Mouse (Mus musculus) adrenal gland, postnatal 10 days (tissue): ENCODE measurements around the gene Cap2. TPM values are rescaled to one million over a fixed set of nuclear protein-coding genes. Genes with fewer than 3 reads are reported as not detected.

ENCODE experiments used
- DNase-seq: peaks from one replicate; pipeline ENCODE4 v3.0.0; 2021; ENCODE audit warnings: mixed read lengths
- total RNA-seq, 2 experiments: library from RNA; stranded (reverse); gene quantifications; 2 replicates each; pipeline ENCODE4 v1.2.3; 2021

Cap2 gene
- total RNA-seq, 2 experiments from 2014 or later, result 5.5 to 16.8 TPM

DNA sequence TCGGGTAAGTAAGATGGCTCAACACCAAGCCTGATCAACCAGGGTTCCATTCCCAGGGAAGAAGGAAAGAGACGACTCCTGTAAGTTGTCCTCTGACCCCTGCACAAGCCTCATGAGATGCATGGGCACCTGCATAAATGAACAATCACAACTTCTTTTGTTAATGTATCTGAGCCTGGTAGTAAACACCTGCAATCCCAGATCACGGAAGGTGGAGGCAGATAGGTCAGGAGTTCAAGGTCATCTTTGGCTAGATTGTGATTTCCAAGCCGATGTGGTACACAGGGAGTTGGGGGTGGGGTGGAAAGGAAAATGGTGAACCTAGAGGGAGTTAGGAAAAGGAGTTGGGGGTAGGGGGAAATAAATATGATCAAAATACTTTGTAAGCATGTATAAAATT is 131.1 kb downstream of the Cap2 start:
- DNase-seq, result no peak

GRCm38 (mm10) chr13:46633320-46634132 is 131.9 kb downstream of the Cap2 start:
- no peak for DNase-seq

DNA sequence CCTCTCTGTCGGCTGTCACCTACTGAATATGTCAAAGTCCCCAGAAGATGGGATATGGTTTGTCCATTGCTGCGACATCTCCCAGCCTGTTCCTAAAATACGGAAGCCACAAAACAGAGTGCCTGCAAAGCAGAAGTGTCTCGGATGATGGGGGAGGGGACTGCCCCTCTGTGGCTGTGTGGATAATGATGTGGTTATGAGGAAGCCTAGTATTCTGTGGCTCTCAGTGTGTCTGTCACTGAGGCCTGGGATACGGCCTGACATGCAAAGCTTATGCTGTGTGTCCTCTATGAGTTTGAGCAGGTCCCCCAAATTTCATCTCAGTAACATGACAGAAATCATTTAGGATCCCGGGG is 132.5 kb downstream of the Cap2 start:
- no peak for DNase-seq

DNA sequence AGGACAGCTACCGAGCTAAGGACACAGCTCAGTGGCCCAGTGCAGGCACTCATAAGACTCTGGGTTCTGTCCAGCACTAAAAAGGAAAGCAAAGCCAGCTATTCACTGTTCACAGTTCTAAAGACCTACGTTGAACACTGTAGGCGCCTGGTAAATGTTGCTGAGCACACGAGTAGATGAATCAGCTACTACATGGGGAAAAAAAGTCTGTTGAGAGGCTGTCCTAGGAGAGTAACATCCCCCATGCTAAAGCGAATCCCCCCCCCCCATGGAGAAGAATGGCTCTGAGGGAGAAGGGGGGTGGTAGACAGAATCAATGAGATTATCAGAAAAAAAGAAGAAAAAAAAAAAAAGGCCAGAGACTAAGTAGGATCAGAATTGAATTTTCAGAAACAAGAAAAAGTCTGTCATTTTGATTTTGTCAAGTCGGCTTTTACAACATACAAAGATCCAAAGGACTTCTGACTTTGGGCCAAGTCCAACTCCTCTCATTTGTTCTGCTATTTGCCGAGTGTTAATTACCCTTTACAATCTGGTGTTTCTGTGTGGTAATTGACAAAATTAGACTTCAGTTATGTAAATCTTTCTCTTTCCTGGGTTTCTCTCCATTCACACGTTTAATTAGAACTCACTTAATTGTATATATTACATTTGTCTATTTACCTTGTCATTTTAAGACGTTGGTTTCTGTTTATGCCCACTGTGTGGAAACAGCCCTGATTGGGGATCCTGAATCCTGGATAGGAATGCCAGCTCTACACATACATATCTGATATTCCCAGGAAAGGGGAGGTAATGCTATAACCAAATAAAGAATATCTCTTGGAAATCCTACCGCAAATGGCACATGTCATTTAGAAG is 139.2 kb downstream of the Cap2 start:
- no peak for DNase-seq

GRCm38 (mm10) chr13:46642318-46642717 is 140.7 kb downstream of the Cap2 start:
- no peak for DNase-seq

DNA sequence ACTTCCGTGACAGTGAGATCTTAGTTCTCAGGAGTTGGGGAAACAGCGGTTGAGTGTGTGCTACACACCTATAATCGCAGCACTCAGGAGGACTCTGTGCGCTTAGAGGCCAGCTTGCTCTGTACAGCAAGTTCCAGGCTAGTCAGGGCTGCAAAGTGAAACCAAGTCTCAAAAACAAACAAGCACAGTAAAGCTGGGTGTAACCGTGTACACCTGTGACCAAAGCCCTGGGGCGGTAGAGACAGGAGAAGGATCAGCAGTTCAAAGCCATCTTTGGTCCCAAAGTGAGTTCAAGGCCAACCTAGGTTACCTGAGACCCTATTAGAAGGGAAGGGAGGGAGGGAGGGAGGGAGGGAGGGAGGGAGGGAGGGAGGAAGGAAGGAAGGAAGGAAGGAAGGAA is 142.5 kb downstream of the Cap2 start:
- no peak for DNase-seq

GRCm38 (mm10) chr13:46645476-46645875 is 143.8 kb downstream of the Cap2 start:
- no peak for DNase-seq

DNA sequence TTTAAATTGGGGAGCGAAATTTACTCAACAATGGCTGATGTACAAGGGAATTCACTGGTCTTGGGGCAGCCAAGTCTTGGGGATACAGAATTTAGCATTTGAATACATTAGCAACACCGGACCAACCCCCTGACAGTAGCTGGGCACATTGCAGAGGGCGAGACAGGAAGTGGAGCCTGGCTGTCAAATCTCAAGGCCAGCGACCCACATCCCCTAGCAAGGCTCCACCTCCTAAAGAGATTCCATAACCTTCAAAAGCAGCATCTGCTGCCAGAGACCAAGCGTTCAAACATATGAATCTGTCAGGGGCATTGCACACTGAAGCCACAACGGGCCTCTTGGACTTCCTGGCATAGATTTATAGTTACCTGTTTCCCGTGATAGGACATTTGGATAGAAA is 150.2 kb downstream of the Cap2 start:
- DNase-seq, result no peak

- no peak for DNase-seq
These were observed 151.0 kb downstream of the Cap2 start for GRCm38 (mm10) chr13:46652671-46653070.

DNA sequence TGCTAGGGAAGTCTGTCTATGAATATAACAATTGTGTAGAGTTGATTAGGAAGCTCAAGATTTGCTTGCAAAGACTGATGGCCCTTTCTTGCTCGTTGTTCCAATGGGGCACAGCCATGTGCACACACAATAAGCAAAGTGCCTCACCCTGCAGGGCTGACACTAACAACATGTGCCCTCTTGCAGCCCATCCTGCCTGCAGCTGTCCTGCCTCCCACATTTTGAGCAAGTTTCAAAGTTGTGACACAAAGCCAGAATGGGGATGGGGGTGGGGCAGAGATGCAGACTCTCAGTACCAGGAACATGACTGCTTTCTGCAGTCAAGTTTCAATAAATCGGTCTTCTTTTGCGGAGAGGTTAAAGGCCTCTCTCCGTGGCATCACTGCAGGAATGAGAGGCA is 152.0 kb downstream of the Cap2 start:
- no peak for DNase-seq

- no peak for DNase-seq
These were observed 152.9 kb downstream of the Cap2 start for GRCm38 (mm10) chr13:46654566-46654965.

- DNase-seq, result no peak
These were observed 157.6 kb downstream of the Cap2 start for GRCm38 (mm10) chr13:46659211-46659610.

DNA sequence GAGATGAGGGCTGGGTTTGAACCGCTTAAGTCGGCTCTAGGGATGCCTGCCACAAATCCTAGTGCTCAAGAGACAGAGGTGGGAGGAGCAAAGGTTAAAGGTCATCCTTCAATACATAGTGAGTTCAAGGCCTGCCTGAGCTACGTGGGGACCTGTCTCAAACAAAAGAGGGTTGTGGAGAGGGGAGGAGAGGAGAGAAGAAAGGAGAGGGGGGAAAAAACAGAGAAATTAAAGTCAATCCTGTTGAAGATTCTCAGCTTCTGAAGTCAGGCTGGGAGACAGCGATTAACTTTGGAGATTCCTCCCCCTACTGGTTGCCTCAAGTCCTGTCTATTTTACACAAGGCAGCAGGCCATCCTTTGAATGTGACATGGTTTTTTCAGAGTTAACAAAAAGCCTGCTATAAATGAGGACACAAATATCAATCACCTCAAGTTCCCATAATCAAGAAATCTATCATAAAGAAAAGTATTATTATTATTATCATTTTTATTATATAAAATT is 161.9 kb downstream of the Cap2 start:
- peak; percentile 20 for DNase-seq

DNA sequence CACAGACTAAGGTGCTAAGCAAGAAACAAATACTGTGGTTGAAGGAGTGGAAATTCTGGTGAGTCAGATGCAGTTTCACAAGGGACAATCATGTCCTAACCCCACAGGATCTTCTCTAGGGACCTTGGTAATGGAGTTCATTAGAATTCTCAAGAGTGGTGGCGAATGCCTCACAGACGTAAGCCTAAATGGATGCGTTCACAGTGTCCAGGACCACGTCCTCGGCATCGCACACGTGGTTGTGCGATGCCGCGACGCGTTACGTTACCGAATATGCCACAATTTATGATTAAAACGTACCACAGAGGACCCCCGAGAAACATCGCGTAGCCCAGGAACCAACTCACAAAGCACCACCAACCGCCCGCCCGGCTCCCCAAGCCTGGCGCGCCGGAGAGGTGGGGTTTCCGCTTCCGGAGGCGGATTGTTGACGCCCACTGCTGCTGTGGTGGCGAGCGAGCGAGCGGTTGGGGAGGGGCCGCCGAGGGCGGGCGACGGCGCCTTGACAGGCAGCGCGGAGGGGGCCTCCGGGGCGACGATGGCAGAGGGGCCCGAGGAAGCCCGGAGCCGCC is 167.5 kb downstream of the Cap2 start, which contains the start of gene Fam8a1:
TSS of gene Fam8a1 (plus strand) at position 475 of the 572 bp plus-strand sequence.
- DNase-seq, result peak; percentile 96

DNA sequence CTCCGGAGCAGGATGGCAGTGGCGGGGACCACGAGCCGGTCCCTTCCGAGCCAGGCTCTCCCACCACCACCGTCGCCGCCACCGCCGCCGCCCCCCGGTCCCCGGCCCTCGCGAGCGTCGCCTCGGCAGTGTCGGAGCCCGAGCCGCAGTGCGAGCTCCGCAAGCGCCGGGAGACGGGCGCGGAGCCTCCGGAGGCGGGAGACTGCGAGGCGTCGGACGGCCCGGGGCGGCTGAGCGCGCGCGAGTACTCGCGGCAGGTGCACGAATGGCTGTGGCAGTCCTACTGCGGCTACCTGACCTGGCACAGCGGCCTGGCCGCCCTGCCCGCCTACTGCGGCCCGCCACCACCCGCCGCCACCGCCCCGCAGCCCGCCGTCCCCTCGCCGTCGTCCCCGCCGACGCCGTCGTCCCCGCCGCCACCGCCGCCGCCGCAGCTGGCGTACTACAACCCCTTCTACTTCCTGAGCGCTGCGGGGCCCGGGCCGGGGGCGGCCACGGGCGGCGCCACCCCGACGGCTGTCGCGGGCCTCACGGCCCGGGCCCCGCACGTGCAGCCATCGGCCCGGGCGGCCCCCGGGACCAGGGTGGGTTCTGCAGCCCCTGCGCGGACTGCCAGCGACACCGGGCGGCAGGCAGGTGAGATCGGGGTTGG is 168.1 kb downstream of the Cap2 start:
- peak; percentile 47 for DNase-seq

DNA sequence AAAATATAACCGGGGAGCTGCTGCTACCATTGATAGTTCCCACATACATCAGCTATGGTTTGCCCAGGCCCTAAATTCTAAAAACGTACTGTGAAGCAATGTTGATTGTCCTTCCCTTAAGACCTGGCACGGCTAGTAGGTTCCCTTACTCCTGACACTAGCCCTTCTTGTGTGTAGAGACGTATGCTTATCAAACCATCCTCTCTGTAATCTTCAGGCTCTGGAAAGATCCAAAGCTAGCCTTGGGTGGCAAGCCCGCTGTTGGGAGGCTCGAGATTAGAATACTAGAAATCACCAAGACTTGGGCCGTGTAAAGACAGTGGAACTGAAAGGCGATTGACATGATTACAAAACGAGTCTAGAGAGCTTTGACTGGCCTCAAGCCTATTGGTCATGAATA is 168.9 kb downstream of the Cap2 start:
- no peak for DNase-seq

DNA sequence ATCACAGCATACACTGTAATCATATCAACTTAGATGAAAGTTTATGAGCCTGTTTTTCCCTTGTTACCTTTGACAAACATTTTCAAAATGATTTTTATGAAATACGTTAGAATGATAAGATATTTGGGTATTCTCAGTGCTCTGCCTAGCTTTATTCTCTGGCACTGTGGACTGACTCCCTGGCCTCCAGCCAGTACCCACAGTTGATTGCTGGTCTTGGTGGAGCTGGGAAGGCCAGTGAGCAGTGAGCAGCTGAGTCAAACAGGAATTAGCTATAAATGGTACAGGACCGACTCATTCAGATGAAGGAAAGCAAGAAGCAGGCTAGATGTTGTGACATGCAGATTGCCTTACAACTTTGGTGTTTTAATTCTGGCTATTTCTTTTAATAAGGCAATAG is 173.0 kb downstream of the Cap2 start:
- DNase-seq, result peak; percentile 61

DNA sequence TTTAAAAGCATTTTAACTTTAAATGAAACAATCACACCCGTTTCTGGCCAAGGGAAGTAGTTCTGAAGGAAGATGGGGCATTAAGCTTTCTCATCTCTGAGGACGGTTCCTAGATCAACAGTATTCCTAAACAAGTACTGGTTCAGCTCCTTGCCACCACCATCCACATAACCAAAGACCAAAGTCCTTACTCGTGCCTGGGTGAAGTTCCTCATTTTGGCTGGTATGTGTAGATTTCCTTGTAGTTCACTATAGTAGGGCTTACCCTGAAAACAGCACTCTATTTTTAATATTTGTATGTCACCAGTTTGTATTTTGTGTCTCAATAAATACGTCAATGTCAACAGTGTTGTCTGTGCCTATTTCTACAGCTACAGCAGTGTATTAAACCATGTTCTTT is 176.1 kb downstream of the Cap2 start:
- no peak for DNase-seq

DNA sequence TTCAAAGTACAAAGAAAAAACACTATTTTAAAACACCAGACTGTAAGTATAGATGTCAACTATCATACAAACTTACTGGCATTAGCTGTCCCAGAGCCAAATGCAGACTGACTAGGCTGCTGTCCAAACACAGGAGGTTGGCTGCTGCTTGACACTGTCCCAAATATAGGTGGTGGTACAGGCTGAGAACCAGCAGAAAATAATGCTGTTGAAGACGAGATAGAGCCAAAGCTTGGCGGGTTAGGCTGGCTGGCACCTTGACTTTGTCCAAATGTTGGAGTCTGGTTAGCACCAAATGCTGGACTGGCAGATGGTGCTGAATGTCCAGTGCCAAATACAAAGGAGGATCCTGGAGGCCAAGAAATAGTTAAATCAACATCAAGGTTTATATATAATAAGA is 181.3 kb downstream of the Cap2 start:
- no peak for DNase-seq

DNA sequence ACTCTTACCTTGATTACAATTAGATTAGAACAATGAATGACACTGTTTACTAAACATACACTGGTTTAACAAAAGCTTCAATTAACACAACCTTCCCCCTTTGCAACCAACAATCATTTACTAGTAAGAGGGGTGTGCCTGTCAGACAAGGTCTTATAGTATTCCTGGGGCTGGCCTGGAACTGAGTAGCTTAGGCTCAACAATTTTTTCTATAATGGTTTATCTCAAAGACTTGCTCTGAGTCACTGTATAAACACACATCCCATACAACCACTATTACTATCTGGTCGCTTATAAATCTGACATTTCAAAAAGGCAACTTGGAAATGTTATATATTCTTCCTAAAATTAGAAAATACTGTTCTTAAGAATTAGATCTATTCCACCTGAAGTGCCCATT is 181.7 kb downstream of the Cap2 start:
- DNase-seq, result no peak

GRCm38 (mm10) chr13:46690559-46691241 is 189.1 kb downstream of the Cap2 start:
- DNase-seq, result no peak
